Mouse (Mus musculus) heart, postnatal 14 days (tissue): ENCODE results near the gene Emc8. TPM values are rescaled to one million over a fixed set of nuclear protein-coding genes. Genes with fewer than 3 reads are reported as not detected.

ENCODE experiments used
- DNase-seq, 2 experiments: peaks; one replicate each; pipeline ENCODE4 v3.0.0; 2021 to 2022
- intact Hi-C: fragments of 180-260 bp; cut with DNase I; formaldehyde crosslinking; loops from one replicate; pipeline ENCODE4 v1.15.1; 2025
- total RNA-seq, 2 experiments: library from RNA; stranded (reverse); gene quantifications; 2 replicates each; pipeline ENCODE4 v1.2.3; 2021

Emc8 gene
- total RNA-seq, 2 experiments from 2014 or later, result 47.7 to 58.4 TPM

GRCm38 (mm10) chr8:120686576-120686975, 18.2 kb upstream of the Emc8 start:
- intact Hi-C loops, result no loop called here
- DNase-seq, result no peak

GRCm38 (mm10) chr8:120686051-120686450, 17.7 kb upstream of the Emc8 start:
- peak; percentile 39 to 53 for DNase-seq
- intact Hi-C loops, result no loop called here

DNA sequence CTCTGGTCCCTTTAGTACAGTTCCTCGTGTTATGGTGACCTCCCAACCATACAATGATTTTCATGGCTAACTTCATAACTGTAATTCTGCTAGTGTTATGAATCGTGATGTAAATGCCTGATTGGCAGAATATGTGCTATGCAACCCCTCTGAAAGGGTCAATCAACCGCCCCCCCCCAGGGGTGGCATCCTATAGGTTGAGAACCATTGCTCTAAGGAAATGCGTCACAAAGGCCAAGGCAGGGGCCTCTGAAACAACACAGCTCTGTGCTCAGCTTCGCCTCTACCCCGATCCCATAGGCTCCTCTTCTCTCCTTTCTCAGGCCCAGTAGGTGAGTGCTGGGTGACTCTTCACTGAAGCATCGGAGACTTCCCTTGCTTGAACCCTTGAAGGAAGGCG, 17.2 kb upstream of the Emc8 start:
- DNase-seq, result no peak
- intact Hi-C loops, result no loop called here

GRCm38 (mm10) chr8:120685097-120685496, 16.7 kb upstream of the Emc8 start:
- peak; percentile 53 to 63 for DNase-seq
- intact Hi-C loops, result no loop called here

GRCm38 (mm10) chr8:120684082-120684481, 15.7 kb upstream of the Emc8 start:
- DNase-seq, result no peak
- intact Hi-C loops, result loop anchor here (5.0 kb wide), 2 partner anchors 53 to 408 kb away; partner anchors contain the start of gene Irf8

DNA sequence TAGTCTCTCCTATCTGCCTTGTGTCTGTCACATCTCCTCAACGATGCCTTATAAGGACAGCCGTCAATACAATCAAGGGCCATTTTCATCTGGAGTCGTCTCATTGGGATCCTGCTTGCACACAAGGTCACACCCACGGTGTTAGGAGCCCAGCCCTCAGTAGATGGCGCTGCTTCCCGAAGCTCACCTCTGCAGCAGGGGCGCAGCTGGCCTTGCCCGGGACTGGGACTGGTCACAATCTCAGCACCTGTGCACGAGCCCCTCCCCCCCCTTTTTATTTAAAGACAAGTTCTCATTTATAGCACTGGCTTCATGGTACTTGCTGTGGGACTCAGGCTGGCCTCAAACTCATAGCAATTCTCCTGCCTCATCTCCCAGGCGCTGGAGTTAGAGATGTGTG, 15.2 kb upstream of the Emc8 start:
- DNase-seq, result peak; percentile 85 to 88
- intact Hi-C loops, result loop anchor here (5.0 kb wide), 2 partner anchors 54 to 409 kb away; partner anchors contain the start of gene Irf8

DNA sequence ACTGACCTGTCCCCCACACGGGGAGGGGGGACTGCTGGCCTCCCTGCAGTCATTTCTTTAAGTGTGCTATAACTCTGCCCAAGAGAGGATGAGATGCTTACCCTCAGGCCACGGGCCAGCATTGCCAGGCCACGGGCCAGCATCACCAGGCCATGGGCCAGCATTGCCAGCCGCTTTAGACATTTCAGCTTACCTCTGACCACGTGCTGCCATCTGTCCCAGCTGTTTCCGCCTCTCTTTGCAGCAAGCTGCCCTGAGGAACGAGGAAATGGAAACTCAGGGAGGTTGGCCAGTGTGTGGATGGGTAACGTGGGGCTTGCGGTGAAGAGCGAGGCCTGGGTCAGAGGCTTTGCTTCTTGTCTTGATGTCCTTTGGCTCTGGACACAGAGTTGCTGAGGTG, 12.7 kb upstream of the Emc8 start:
- no peak for DNase-seq
- intact Hi-C loops, result loop anchor here (5.0 kb wide), 2 partner anchors 56 to 411 kb away; partner anchors contain the start of gene Irf8

- intact Hi-C loops, result loop anchor here (5.0 kb wide), 2 partner anchors 57 to 412 kb away; partner anchors contain the start of gene Irf8
- DNase-seq, result peak; percentile 57 to 71
Observed at GRCm38 (mm10) chr8:120680405-120680804, 12.0 kb upstream of the Emc8 start.

- intact Hi-C loops, result loop anchor here (5.0 kb wide), 2 partner anchors 57 to 412 kb away; partner anchors contain the start of gene Irf8
- DNase-seq, result no peak
Observed at GRCm38 (mm10) chr8:120679629-120680387, 11.4 kb upstream of the Emc8 start.

DNA sequence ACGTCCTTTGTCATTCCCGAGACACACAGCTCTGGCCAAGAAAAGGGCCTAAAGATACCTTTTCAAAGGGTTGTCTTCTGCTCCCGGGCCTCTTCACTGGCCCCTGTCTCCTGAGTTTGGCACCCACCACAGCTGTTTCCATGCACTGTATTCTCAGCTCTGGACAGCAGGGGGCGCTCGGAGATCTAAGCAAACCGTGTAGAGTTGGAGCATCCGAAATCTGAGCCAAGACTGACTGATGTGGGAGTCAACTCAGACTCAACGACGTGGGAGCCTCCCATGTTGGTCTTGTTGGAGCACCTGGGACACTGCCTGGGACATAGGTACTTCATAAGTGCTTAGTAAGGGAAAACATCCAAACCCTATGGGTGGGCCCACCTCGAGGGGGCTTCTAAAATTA, 10.1 kb upstream of the Emc8 start:
- DNase-seq, result peak; percentile 88 to 94
- intact Hi-C loops, result loop anchor here (1.0 kb wide), 1 partner anchor 118 kb away; no protein-coding TSS in a partner anchor

- DNase-seq, result no peak
- intact Hi-C loops, result no loop called here
Observed at GRCm38 (mm10) chr8:120675718-120676117, 7.3 kb upstream of the Emc8 start.

- DNase-seq, result no peak
- intact Hi-C loops, result no loop called here
Observed at GRCm38 (mm10) chr8:120673298-120673697, 4.9 kb upstream of the Emc8 start.

DNA sequence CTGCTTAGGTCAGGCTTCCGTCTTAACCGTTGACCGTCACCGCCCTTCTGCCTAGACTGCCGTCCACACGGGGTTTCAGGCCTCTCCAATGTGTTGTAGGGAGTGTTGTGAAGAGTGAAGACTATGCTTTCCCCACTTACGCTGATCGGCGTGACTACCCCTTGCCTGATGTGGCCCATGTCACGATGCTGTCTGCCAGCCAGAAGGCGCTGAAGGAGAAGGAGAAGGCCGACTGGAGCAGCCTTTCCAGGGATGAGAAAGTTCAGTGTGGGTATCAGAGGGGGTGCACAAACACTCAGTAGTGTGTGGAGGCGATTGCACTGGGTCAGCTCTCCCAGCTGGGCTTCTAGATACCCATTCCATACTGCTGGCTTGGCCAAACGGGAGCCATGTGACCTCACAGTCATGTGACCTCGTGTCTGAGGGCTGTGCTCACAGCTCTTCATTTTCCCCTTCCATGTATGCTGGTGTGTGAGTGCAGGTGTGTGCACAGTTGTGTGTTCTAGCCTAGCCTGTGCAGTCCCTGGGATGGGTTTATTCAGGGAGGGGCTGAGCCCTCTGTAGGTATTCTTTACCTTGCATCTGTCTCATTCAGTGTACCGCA, 4.4 kb upstream of the Emc8 start:
- no peak for DNase-seq
- intact Hi-C loops, result no loop called here

GRCm38 (mm10) chr8:120671775-120672174, 3.4 kb upstream of the Emc8 start:
- DNase-seq, result no peak

GRCm38 (mm10) chr8:120667561-120668373, 606 bp downstream of the Emc8 start, which contains the start of the genes Gm27021 and Cox4i1:
Gene Gm27021 (minus strand): TSS chr8:120668079.
Gene Cox4i1 (plus strand): TSS chr8:120668222.
- DNase-seq, result peak; percentile 95
- intact Hi-C loops, result loop anchor here (5.0 kb wide), 1 partner anchor 910 kb away; the partner anchor contains the start of gene Fbxo31

More at GRCm38 (mm10) chr8:120671775-120672174, 3.4 kb upstream of the Emc8 start:
- intact Hi-C loops, result no loop called here

- intact Hi-C loops, result loop anchor here (5.0 kb wide), 1 partner anchor 910 kb away; the partner anchor contains the start of gene Fbxo31
- no peak for DNase-seq
Observed at GRCm38 (mm10) chr8:120666807-120667470, 1.4 kb downstream of the Emc8 start.

DNA sequence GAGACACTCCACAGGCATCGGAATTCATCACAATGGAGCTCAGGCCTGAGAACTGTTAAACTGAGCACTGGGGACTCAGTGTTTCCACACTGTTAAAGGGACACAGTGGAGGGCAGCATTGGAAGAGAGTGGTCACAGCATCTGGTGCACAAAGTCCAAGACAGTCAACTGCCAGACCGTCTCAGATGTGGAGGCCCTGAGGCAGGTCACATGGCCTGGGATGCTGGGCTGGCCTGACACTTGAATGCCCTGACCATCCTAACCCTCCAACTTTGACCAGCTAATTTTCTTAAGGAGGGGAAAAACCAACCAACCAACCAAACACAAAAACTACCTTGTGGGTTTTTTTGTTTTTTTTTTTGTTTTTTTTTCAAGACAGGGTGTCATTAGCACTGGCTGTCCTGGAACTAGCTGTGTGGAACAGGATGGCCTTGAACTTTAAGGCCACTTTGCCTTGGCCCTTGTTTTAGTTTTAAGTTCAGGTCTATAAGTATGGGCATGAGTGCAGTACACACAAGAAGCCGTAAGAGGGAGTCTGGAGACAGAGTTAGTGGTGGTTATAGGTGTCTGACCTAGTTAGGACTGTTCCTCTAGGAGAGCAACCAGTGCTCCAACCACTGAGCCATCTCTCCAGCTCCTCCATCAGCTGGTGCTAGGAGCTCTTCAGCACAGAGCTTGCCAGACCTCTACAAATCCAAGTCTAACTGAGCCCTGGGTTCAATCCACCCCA, 2.5 kb downstream of the Emc8 start:
- DNase-seq, result no peak
- intact Hi-C loops, result loop anchor here (5.0 kb wide), 1 partner anchor 911 kb away; the partner anchor contains the start of gene Fbxo31

- no peak for DNase-seq
- intact Hi-C loops, result no loop called here
Observed at GRCm38 (mm10) chr8:120664566-120664965, 3.8 kb downstream of the Emc8 start.

DNA sequence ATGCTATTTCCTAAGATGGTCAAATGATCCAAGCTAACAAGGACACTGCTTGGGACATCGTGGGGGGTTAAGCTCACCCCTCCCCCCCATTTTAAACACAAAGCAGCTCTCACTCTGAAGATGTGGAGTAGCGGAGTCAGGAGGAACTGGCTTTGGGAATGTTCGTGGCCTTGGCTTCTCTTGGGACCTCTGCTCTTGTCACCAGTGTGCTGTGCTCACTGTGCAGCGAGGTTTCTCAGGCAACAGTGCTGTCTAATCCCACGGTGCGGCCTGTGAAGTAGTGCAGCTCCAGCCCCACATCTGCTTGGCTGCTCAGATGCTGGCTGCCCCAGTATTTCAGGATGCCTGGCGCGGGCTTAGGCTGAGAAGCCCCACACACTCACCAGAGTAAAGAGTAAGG, 11.0 kb downstream of the Emc8 start:
- intact Hi-C loops, result loop anchor here (5.0 kb wide), 1 partner anchor 1275 kb away; no protein-coding TSS in a partner anchor
- no peak for DNase-seq
